Mouse (Mus musculus) leukemia stem cell, adult 10-12 weeks (primary cell): Measurements from ENCODE around the gene Gm572. TPM values are rescaled to one million over a fixed set of nuclear protein-coding genes. Genes with fewer than 3 reads are reported as not detected.

Source experiments
- polyA plus RNA-seq: library from polyadenylated mRNA; stranded (reverse); fragments of >175 nt; gene quantifications from 2 replicates; pipeline ENCODE4 v1.2.3, GENCODE M21; 2012; ENCODE audit warnings: low replicate concordance

The Gm572 gene
- polyA plus RNA-seq: not detected in 2 replicates

GRCm38 (mm10) chr4:148643291-148644156 lies at the start of gene Gm572:
Gene Gm572 (plus strand): TSS chr4:148643317.

GRCm38 (mm10) chr4:148602357-148603120 lies 40.6 kb upstream of the Gm572 start, which contains the start of gene Masp2:
Gene Masp2 (plus strand): TSS chr4:148602554.

DNA sequence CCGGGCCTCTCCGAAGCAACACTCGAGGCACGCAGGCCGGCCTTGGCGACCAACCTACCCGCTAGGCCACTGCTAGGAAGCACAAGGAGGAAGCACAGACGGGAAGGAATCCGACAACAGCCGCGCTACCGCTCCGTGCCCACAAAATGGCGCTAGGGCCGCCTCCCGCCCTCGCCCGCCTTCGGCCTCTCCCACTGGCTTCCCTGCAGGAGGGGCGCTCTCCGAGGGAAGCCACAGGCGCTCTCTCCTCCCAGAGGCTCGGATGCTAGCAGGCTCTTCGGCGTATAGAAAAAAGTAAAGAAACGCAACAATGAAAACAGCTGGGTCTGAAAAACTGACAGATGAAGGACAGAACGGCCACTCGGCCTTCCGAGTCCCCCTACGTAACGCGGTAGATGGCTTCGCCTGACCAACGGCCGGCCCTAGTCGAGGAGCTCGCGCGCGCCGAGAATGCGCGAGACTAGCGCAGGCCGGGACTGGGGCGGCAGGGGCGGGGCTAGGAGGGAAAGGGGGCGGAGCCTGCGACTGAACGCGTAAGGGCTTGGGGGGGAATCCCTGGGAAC lies 16.4 kb upstream of the Gm572 start, which contains the start of gene Tardbp:
Tardbp (minus strand) TSS at position 397 of the 563 bp plus-strand sequence.

Other genes starting within 250 kb of the Gm572 start
- 10.6 and 23.7 TPM in 2 replicates for gene Ubiad1, start 198.5 kb upstream of the Gm572 start, polyA plus RNA-seq
- 7.3 and 16.3 TPM in 2 replicates for gene Mtor, start 194.7 kb upstream of the Gm572 start, polyA plus RNA-seq
- 0.63 and 0.78 TPM in 2 replicates for gene Angptl7, start 142.9 kb upstream of the Gm572 start, polyA plus RNA-seq
- 28.1 and 29.3 TPM in 2 replicates for gene Exosc10, start 84.9 kb upstream of the Gm572 start, polyA plus RNA-seq
- gene Srm, start 51.8 kb upstream of the Gm572 start, polyA plus RNA-seq: 190 and 191 TPM in 2 replicates
- gene Masp2, start 40.8 kb upstream of the Gm572 start, polyA plus RNA-seq: 0.43 and 0.61 TPM in 2 replicates
- 2.2 and 39.7 TPM in 2 replicates for gene Tardbp, start 16.3 kb upstream of the Gm572 start, polyA plus RNA-seq
- gene Casz1, start 161.1 kb downstream of the Gm572 start, polyA plus RNA-seq: 5.6 and 6.8 TPM in 2 replicates